Mouse (Mus musculus) testis, adult 2 months (tissue): ENCODE measurements at regions not wholly inside any gene's neighbourhood (a gene's known extent, or its start where the extent isn't known, plus 50 kb on each side); places are given as distances from the start of the nearest gene placed in this dataset.

Source experiments
- CTCF ChIP-seq: fragments of 200-500 bp; IDR thresholded peaks from 2 replicates; pipeline ENCODE4 v1.5.1; 2012; ENCODE audit warnings: low read depth, mild to moderate bottlenecking, inconsistent platforms, low read length, moderate library complexity; ENCODE audit not compliant: control insufficient read depth, insufficient read depth, insufficient replicate concordance
- POLR2A ChIP-seq: fragments of 200-500 bp; IDR thresholded peaks from 2 replicates; pipeline ENCODE4 v1.6.1; 2012; ENCODE audit warnings: low read depth, mild to moderate bottlenecking, inconsistent platforms, low read length, moderate library complexity; ENCODE audit not compliant: control insufficient read depth

GRCm38 (mm10) chr3:128891078-128891477 is 308.6 kb upstream of the Pitx2 start:
- TF ChIP-seq POLR2A (no peak), CTCF (no peak)
